Mouse (Mus musculus): Measurements from ENCODE around the gene Sla2. TPM values are rescaled to one million over a fixed set of nuclear protein-coding genes. Genes with fewer than 3 reads are reported as not detected.
A peak's percentile ranks its signal among the peaks of the same experiment; 100 is the strongest.
"Not testable (repeated sequence)": the region's sequence is repeated elsewhere in the genome, so short reads cannot be mapped to it uniquely, and the experiment has no call there.

The Sla2 gene
- 0.46 and 0.63 TPM in 2 replicates for polyA plus RNA-seq (2015; fragmentation: Nextera tagmentation; extraction: Ambion mirVana)

DNA sequence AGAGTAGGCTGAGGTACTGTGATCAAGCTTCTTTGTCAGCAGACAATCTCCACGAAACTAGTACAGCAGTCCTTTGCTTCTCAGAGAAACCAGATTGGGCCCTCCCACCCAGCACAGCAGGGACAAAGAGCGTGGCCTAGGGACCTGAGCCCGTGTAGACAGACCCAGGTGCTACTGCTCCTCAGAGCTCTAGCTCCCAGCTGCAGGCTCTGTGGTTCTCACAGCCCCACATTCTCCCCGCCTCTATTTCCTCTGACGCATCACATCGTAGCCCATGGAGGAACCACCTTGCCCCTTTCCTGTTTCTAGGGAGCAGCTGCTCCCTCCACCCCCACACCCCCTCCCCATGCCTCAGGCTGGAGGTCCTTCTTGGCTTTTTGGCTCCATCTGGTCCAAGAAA, at the start of gene Sla2:
Sla2 (minus strand) TSS at position 176 of the 400 bp plus-strand sequence.
- H3K9me3 ChIP-seq = no peaks in the 10 kb centered on the region
- no peak within 1 kb of the TSS for H3K27ac ChIP-seq
- H3K9ac ChIP-seq = no peak within 1 kb of the TSS
- 53% methylated on average over 6 of the region's 6 CpGs for WGBS
- no peaks in the 10 kb centered on the region for H3K4me1 ChIP-seq
- no peaks in the 10 kb centered on the region for H3K27me3 ChIP-seq
- ATAC-seq (ENCODE audit: insufficient number of reproducible peaks, low FRiP score, low TSS enrichment, low read depth) = no peak
- no peak within 1 kb of the TSS for H3K4me2 ChIP-seq
- H3K36me3 ChIP-seq = no peaks in the 10 kb centered on the region
- H3K4me3 ChIP-seq = no peak within 1 kb of the TSS

DNA sequence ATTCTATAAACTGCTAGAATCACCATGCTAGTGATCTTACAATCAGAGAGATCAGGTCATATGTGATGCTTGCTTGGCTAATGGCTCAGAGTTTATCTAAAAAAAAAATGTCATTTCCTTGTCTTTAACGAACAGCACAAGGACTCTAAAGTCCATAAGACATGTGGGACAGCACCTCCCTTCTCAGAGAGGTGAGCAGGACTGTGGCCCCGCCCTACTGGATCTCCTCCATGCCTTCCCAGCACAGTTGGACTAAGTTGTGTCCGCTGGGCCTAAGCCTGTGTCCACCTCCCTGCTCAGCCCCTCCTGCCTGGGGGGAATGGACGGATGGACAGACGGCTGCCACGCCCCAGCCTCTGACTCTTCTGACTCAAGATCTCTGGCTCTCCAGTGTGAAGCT, 48.0 kb upstream of the Sla2 start:
- WGBS = 87% methylated on average over 6 of the region's 6 CpGs
- ATAC-seq (ENCODE audit: insufficient number of reproducible peaks, low FRiP score, low TSS enrichment, low read depth) = no peak

DNA sequence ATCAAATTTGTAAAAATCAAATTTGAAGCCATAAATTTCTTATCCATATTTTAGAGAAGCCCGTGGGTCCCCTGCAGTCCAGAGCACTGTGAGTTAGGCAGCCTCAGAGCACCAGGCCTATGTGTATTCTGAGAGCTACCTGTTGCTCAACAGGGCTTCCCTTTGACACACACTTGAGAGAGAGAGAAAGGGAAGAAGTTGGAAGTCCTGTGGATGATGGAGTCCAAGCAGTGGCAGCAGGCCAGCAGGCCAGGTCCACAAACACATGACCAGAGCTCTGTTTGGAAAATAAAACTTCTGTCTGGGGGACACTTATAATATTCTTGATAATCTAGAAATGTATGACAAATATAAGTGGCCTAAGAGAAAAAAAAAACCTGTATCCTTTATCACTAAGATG, 46.4 kb upstream of the Sla2 start:
- Histone ChIP-seq H3K27ac (no peak overlapping the region), H3K36me3 (peaks cover 32% of the 10 kb centered on the region), H3K9ac (no peak overlapping the region), H3K4me3 (no peak overlapping the region), H3K9me3 (no peaks in the 10 kb centered on the region), H3K27me3 (no peaks in the 10 kb centered on the region), H3K4me1 (no peaks in the 10 kb centered on the region), H3K4me2 (no peak overlapping the region)
- WGBS = 82% methylated on average over 1 of the region's 1 CpGs
- ATAC-seq (ENCODE audit: insufficient number of reproducible peaks, low FRiP score, low TSS enrichment, low read depth) = no peak

More for the DNA sequence above, 48.0 kb upstream of the Sla2 start:
- Histone ChIP-seq H3K4me2 (no peak overlapping the region), H3K4me1 (no peaks in the 10 kb centered on the region), H3K9me3 (no peaks in the 10 kb centered on the region), H3K4me3 (no peak overlapping the region), H3K27ac (no peak overlapping the region), H3K36me3 (peaks cover 30% of the 10 kb centered on the region), H3K27me3 (no peaks in the 10 kb centered on the region), H3K9ac (no peak overlapping the region)

DNA sequence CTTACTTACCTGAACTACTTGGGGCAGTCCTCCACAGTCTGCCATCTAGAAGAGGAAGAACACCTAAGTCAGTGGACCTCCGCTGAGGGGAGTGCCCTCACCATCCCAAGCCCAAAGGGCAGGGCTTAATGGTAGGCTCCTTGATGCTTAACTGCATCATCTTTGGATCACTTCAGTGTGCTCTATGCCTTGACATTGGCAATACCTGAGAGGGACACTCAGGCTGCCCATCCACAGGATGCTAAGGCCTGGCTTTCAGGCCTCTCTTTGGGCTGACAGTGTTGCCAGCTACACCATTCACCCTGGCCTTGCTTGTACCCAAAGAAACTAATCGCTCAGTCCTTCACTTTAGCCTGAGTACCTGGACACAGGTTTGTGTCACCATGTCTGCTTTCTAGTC, 44.4 kb upstream of the Sla2 start:
- WGBS = 95% methylated on average over 2 of the region's 2 CpGs

DNA sequence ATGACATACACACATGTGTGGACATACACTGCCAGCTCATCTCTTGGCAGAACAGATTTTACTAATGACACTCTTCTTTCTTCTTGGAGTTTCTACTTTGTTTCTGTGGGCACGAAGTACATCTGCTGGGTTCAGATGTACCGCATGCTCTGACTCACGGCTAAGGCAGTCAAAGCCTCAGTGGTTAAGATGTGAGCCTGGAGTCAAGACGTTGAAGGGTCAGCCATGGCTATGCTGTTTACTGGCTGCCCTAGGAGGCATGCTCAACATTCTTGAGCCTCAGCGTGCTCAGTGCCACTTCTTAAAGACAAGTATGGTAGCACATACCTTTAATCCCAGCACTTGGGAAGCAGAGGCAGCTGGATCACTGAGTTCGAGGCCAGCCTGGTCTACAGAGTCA, 43.6 kb upstream of the Sla2 start:
- no peak for ATAC-seq (ENCODE audit: insufficient number of reproducible peaks, low FRiP score, low TSS enrichment, low read depth)
- Histone ChIP-seq H3K4me2 (no peak overlapping the region), H3K27ac (no peak overlapping the region), H3K4me1 (no peaks in the 10 kb centered on the region), H3K4me3 (no peak overlapping the region), H3K9ac (no peak overlapping the region), H3K27me3 (no peaks in the 10 kb centered on the region), H3K9me3 (no peaks in the 10 kb centered on the region), H3K36me3 (peaks cover 25% of the 10 kb centered on the region; the same call in 1 of the 2 replicates)
- WGBS = 87% methylated on average over 6 of the region's 6 CpGs

More for the DNA sequence above, 44.4 kb upstream of the Sla2 start:
- no peak for ATAC-seq (ENCODE audit: insufficient number of reproducible peaks, low FRiP score, low TSS enrichment, low read depth)
- H3K27me3 ChIP-seq = no peaks in the 10 kb centered on the region
- H3K4me1 ChIP-seq = no peaks in the 10 kb centered on the region
- peaks cover 29% of the 10 kb centered on the region for H3K36me3 ChIP-seq
- H3K9ac ChIP-seq = no peak overlapping the region
- no peaks in the 10 kb centered on the region for H3K9me3 ChIP-seq
- no peak overlapping the region for H3K4me2 ChIP-seq
- no peak overlapping the region for H3K27ac ChIP-seq
- H3K4me3 ChIP-seq = no peak overlapping the region

DNA sequence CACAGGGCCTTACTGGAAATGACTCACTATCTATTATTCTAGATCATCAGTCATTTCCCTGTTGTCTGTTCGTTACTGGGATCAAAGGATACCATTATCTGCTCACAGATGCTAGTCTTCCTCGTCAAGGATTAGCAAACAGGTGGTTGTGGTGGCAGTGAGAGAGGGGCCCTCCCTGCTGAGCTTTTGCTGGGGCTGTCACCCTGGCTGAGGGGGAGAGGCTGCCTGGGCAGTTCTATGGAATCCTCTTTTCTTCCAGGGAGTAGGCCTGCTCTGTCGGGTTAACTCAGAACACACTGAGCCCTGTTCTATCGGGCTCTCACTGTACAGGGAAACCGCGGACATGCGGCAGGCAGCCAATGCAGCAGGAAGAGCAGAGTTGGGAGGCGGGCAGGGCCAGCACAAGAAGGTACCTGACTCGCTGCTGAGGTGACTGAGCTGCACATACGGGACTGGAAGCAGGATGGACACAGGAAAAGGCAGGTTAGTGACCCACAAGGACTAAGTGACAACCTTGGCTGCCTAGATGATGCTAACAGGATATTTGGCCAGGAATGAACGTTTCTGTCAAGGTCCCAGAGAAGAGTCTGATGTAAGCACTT, 42.6 kb upstream of the Sla2 start:
- Histone ChIP-seq H3K4me2 (no peak overlapping the region), H3K9me3 (no peaks in the 10 kb centered on the region), H3K4me3 (no peak overlapping the region), H3K9ac (no peak overlapping the region), H3K36me3 (peaks cover 25% of the 10 kb centered on the region; the same call in 1 of the 2 replicates), H3K27me3 (no peaks in the 10 kb centered on the region), H3K4me1 (peaks cover 2% of the 10 kb centered on the region; the same call in 1 of the 2 replicates), H3K27ac (no peak overlapping the region)
- ATAC-seq (ENCODE audit: insufficient number of reproducible peaks, low FRiP score, low TSS enrichment, low read depth) = no peak
- whole genome bisulfite sequencing = 69% methylated on average over 11 of the region's 11 CpGs

DNA sequence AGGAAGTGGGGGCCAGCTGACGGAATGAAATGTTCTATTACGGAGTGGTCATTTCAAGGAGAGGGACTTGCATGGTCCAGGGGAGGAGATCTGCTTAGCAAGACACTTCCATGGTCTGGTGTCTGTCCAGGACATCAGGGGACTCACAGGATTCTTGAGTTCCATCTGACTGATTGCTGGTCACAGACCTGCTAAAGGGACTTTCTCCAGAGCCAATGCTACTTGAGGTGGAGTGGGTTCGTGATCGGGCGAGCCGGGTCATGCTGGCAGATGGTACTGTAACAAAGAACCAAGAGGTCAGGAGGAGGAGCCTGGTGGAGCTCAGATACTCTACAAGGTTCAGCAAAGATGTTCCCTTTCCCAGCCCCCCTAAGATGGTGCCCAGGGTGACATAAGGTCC, 41.6 kb upstream of the Sla2 start:
- Histone ChIP-seq H3K4me2 (no peak overlapping the region), H3K27me3 (no peaks in the 10 kb centered on the region), H3K9ac (no peak overlapping the region), H3K36me3 (peaks cover 25% of the 10 kb centered on the region; the same call in 1 of the 2 replicates), H3K4me1 (peaks cover 5% of the 10 kb centered on the region; the same call in 1 of the 2 replicates), H3K4me3 (no peak overlapping the region), H3K9me3 (no peaks in the 10 kb centered on the region), H3K27ac (no peak overlapping the region)
- no peak for ATAC-seq (ENCODE audit: insufficient number of reproducible peaks, low FRiP score, low TSS enrichment, low read depth)
- 96% methylated on average over 6 of the region's 6 CpGs for WGBS

DNA sequence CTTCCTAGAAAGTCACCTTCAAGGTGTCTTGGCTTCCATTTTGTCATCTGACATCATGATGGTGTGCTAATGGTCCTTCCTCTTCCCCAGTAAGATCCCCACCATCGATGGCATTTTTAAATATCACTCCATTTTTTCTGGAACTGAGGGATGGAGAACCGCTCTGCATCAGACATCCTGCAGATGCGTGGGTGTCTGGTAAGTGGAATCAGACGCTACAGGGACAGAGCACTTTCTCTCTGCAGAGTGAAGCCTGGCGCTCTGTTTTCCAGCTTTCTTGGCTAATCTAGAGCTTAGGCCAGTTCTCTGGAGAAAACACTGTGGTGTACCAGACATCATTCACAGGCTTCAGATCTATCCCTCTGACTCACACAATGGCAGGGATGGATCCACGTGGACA, 40.7 kb upstream of the Sla2 start:
- Histone ChIP-seq H3K4me2 (no peak overlapping the region), H3K4me1 (peaks cover 5% of the 10 kb centered on the region; the same call in 1 of the 2 replicates), H3K36me3 (peaks cover 25% of the 10 kb centered on the region; the same call in 1 of the 2 replicates), H3K27me3 (no peaks in the 10 kb centered on the region), H3K9me3 (no peaks in the 10 kb centered on the region), H3K27ac (no peak overlapping the region), H3K4me3 (no peak overlapping the region), H3K9ac (no peak overlapping the region)
- 79% methylated on average over 6 of the region's 6 CpGs for WGBS
- ATAC-seq (ENCODE audit: insufficient number of reproducible peaks, low FRiP score, low TSS enrichment, low read depth) = no peak

DNA sequence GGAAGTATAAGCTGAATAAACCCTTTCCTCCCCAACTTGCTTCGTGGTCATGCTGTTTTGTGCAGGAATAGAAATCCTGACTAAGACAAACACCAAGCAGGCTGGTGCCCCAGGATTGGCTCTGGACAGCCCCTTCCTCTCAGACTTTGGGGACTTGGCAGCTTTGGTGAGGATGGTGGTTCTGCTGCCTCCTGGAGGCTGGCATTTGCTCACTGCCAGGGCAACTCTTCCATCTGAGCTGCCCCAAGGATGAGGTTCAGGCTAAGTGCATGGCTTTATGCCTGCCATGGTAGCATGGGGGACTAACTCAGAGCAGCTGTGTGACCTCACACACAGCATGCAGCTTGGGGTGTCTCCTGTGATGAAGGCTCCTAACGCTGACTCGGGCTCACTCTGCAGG, 38.6 kb upstream of the Sla2 start:
- not testable (repeated sequence) for H3K4me2 ChIP-seq; H3K27ac ChIP-seq; H3K9me3 ChIP-seq; H3K27me3 ChIP-seq; H3K9ac ChIP-seq; H3K4me3 ChIP-seq; H3K4me1 ChIP-seq; ATAC-seq (ENCODE audit: insufficient number of reproducible peaks, low FRiP score, low TSS enrichment, low read depth)
- H3K36me3 ChIP-seq = peaks cover 12% of the 10 kb centered on the region; the same call in 1 of the 2 replicates
- WGBS = 70% methylated on average over 3 of the region's 3 CpGs

DNA sequence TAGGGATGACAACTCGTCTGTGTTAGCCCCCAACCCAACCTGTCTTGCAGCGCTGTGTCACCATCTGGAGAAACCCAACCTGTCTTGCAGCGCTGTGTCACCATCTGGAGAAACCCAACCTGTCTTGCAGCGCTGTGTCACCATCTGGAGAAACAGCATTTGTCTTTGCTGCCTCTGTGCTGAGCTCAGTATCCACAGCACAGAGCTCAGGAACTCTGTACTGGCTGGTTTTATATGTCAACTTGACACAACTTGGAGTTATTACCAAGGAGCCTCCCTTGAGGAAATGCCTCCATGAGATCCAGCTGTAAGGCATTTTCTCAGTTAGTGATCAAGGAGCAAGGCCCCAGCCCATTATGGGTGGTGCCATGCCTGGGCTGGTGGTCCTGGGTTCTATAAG, 38.1 kb upstream of the Sla2 start:
- H3K9ac ChIP-seq; H3K4me3 ChIP-seq; H3K27me3 ChIP-seq; H3K9me3 ChIP-seq; ATAC-seq (ENCODE audit: insufficient number of reproducible peaks, low FRiP score, low TSS enrichment, low read depth); H3K4me2 ChIP-seq; H3K4me1 ChIP-seq: not testable (repeated sequence)
- Histone ChIP-seq H3K27ac (0 out of 2 replicates have a peak overlapping the region, but pooled peaks have one; percentile 61), H3K36me3 (0 out of 2 replicates have a peak, but pooled peaks cover 11% of the 10 kb centered on the region)
- 86% methylated on average over 4 of the region's 4 CpGs for WGBS

DNA sequence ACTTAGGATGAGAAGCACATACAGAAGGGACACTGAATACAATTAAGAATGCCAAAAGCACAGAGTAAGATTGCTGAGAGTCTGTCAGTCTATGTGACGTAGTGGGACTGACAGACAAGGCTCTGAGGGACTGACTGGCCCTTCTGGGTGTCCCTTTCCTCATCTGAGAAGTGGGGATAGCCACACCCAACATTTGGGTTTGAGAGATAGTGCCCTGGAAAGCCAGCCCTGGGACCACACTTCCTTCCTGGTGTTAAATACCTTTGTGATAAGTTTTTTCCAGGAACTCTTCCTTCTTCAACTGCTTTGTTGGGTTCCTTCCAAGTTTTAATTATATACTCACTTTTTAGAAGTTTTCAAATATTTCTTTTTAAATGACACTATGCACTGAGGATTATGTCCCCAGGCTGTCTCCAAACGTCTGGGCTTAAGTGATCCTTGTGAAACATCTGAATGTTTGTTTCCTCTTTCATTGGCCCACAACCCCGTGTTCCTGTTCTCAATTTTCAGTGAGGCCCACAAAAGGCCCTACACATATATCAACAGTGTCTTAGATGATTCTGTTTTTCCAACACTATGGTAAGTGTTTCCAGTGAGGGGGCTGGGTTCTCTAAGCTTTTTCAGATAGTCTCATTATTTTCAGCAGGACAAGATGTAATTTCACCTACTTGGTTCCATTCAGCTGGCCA, 37.4 kb upstream of the Sla2 start:
- H3K4me2 ChIP-seq = no peak overlapping the region
- H3K27me3 ChIP-seq = no peaks in the 10 kb centered on the region
- H3K4me1 ChIP-seq = peaks cover 5% of the 10 kb centered on the region; the same call in 1 of the 2 replicates
- H3K4me3 ChIP-seq = no peak overlapping the region
- H3K9ac ChIP-seq = no peak overlapping the region
- ATAC-seq (ENCODE audit: insufficient number of reproducible peaks, low FRiP score, low TSS enrichment, low read depth) = no peak
- peak overlapping the region; percentile 61; the same call in 1 of the 2 replicates for H3K27ac ChIP-seq
- WGBS = 30% methylated on average over 3 of the region's 3 CpGs
- H3K36me3 ChIP-seq = 0 out of 2 replicates have a peak, but pooled peaks cover 11% of the 10 kb centered on the region
- H3K9me3 ChIP-seq = no peaks in the 10 kb centered on the region

DNA sequence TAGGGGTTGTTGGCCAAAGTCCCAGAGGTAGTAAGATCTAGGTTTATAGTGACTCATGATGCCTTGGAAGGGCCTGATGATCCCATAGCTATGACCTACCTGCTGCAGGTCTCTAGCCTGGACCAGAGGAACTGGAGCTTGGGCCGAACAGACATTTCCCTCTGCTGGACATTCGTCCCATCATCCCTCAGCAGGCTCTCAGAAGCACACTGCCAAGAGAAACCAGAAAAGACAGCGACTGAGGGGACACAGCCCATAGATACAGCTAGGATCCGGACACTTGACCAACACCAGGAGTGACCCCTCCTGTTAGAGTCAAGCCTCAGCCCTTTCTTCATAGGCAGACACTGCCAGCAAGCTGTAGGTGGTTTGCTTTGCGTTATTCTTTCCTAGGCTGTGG, 36.1 kb upstream of the Sla2 start:
- Histone ChIP-seq H3K4me3 (no peak overlapping the region), H3K9ac (no peak overlapping the region), H3K27ac (no peak overlapping the region), H3K36me3 (0 out of 2 replicates have a peak, but pooled peaks cover 9% of the 10 kb centered on the region), H3K4me2 (no peak overlapping the region), H3K9me3 (no peaks in the 10 kb centered on the region), H3K4me1 (peaks cover 5% of the 10 kb centered on the region; the same call in 1 of the 2 replicates), H3K27me3 (no peaks in the 10 kb centered on the region)
- 83% methylated on average over 5 of the region's 5 CpGs for WGBS
- ATAC-seq (ENCODE audit: insufficient number of reproducible peaks, low FRiP score, low TSS enrichment, low read depth) = no peak
